Mouse (Mus musculus): ENCODE results near the gene Hmcn2. TPM values are rescaled to one million over a fixed set of nuclear protein-coding genes. Genes with fewer than 3 reads are reported as not detected.

The Hmcn2 gene
- total RNA-seq, 1 experiment from 2014 or later = not detected

DNA sequence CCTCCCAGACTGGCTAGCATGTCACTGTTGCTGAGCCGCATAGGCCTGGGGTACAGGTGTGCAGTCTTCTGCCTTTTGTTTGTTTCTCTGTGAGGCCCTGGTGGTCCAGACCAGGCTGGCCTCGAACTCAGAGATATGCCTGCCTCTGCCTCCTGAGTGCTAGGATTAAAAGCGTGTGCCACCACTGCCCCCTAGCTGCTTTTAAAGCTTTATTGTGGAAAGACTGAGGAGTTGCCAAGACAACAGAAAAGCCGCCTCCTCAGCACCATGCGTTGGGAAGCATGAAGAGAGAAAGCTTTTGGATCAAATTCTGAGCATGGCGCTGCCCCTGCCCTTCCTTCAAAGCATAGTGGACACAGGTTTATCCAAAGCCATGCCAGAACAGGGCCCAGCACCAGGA lies 194.6 kb downstream of the Hmcn2 start:
- no peak for ATAC-seq (replicated peaks in 1 of 2; ENCODE audit: insufficient read depth in 1 of 2, low FRiP score in 2 of 2, low TSS enrichment in 1 of 2, low read depth in 1 of 2, poor library complexity in 2 of 2, severe bottlenecking in 2 of 2)

Other genes starting within 250 kb of the Hmcn2 start
- gene Fnbp1, start 172.4 kb upstream of the Hmcn2 start, total RNA-seq (2017) = 58.5 and 59.4 TPM in 2 replicates
- 11.8 and 17.9 TPM in 2 replicates for gene Gpr107, start 162.1 kb upstream of the Hmcn2 start, total RNA-seq (2017)
- gene Ncs1, start 68.6 kb upstream of the Hmcn2 start, total RNA-seq (2017) = 4.0 and 6.4 TPM in 2 replicates
- 47.6 and 63.3 TPM in 2 replicates for gene Ass1, start 155.8 kb downstream of the Hmcn2 start, total RNA-seq (2017)